Mouse (Mus musculus): ENCODE measurements at regions not wholly inside any gene's neighbourhood (a gene's known extent, or its start where the extent isn't known, plus 50 kb on each side); places are given as distances from the start of the nearest gene placed in this dataset.

GRCm38 (mm10) chr14:88410722-88411437, 60.3 kb downstream of the Pcdh20 start:
- DNase-seq, result no peak

GRCm38 (mm10) chr14:88399270-88399669, 71.9 kb downstream of the Pcdh20 start:
- no peak for DNase-seq

GRCm38 (mm10) chr14:88397187-88397586, 74.0 kb downstream of the Pcdh20 start:
- no peak for DNase-seq

GRCm38 (mm10) chr14:88395016-88395415, 76.2 kb downstream of the Pcdh20 start:
- DNase-seq, result no peak

GRCm38 (mm10) chr14:88384553-88384952, 86.6 kb downstream of the Pcdh20 start:
- no peak for DNase-seq

GRCm38 (mm10) chr14:88347177-88347576, 124.0 kb downstream of the Pcdh20 start:
- peak; percentile 36 for DNase-seq

- DNase-seq, result no peak
Observed at GRCm38 (mm10) chr14:88337304-88337703, 133.9 kb downstream of the Pcdh20 start.

GRCm38 (mm10) chr14:88330613-88331012, 140.6 kb downstream of the Pcdh20 start:
- no peak for DNase-seq

GRCm38 (mm10) chr14:88326411-88326810, 144.8 kb downstream of the Pcdh20 start:
- no peak for DNase-seq

GRCm38 (mm10) chr14:88278327-88278726, 192.9 kb downstream of the Pcdh20 start:
- DNase-seq, result no peak

GRCm38 (mm10) chr14:88264771-88265170, 206.4 kb downstream of the Pcdh20 start:
- DNase-seq, result no peak

GRCm38 (mm10) chr14:88259034-88259433, 212.2 kb downstream of the Pcdh20 start:
- DNase-seq, result no peak

GRCm38 (mm10) chr14:88255131-88255530, 216.1 kb downstream of the Pcdh20 start:
- DNase-seq, result no peak

Data from heart, postnatal 4 days (tissue).